Mouse (Mus musculus): ENCODE measurements around the gene Ghr. TPM values are rescaled to one million over a fixed set of nuclear protein-coding genes. Genes with fewer than 3 reads are reported as not detected.

The Ghr gene
- polyA plus RNA-seq, 1 experiment: not detected

GRCm38 (mm10) chr15:3564570-3564969, 18.7 kb downstream of the Ghr start:
- no peak for TF ChIP-seq GATA1 (IDR thresholded peaks at IDR 0.05; ENCODE audit: low read length)

- TF ChIP-seq GATA1 (IDR thresholded peaks at IDR 0.05; ENCODE audit: low read length): no peak
Measured at GRCm38 (mm10) chr15:3563929-3564516, 19.3 kb downstream of the Ghr start.

- TF ChIP-seq GATA1 (IDR thresholded peaks at IDR 0.05; ENCODE audit: low read length): no peak
Measured at GRCm38 (mm10) chr15:3563473-3563872, 19.8 kb downstream of the Ghr start.

GRCm38 (mm10) chr15:3558524-3558923, 24.8 kb downstream of the Ghr start:
- no peak for TF ChIP-seq GATA1 (IDR thresholded peaks at IDR 0.05; ENCODE audit: low read length)

- no peak for TF ChIP-seq GATA1 (IDR thresholded peaks at IDR 0.05; ENCODE audit: low read length)
Measured at GRCm38 (mm10) chr15:3544289-3544688, 39.0 kb downstream of the Ghr start.

GRCm38 (mm10) chr15:3536309-3536900, 46.9 kb downstream of the Ghr start:
- no peak for TF ChIP-seq GATA1 (IDR thresholded peaks at IDR 0.05; ENCODE audit: low read length)

GRCm38 (mm10) chr15:3514027-3514426, 69.3 kb downstream of the Ghr start:
- TF ChIP-seq GATA1 (IDR thresholded peaks at IDR 0.05; ENCODE audit: low read length): no peak

- TF ChIP-seq GATA1 (IDR thresholded peaks at IDR 0.05; ENCODE audit: low read length): no peak
Measured at GRCm38 (mm10) chr15:3512380-3512779, 70.9 kb downstream of the Ghr start.

GRCm38 (mm10) chr15:3511639-3512171, 71.6 kb downstream of the Ghr start:
- TF ChIP-seq GATA1 (IDR thresholded peaks at IDR 0.05; ENCODE audit: low read length): no peak

- TF ChIP-seq GATA1 (IDR thresholded peaks at IDR 0.05; ENCODE audit: low read length): no peak
Measured at GRCm38 (mm10) chr15:3509089-3509488, 74.2 kb downstream of the Ghr start.

GRCm38 (mm10) chr15:3507329-3507728, 76.0 kb downstream of the Ghr start:
- no peak for TF ChIP-seq GATA1 (IDR thresholded peaks at IDR 0.05; ENCODE audit: low read length)

GRCm38 (mm10) chr15:3504700-3505099, 78.6 kb downstream of the Ghr start:
- TF ChIP-seq GATA1 (IDR thresholded peaks at IDR 0.05; ENCODE audit: low read length): no peak

- TF ChIP-seq GATA1 (IDR thresholded peaks at IDR 0.05; ENCODE audit: low read length): no peak
Measured at GRCm38 (mm10) chr15:3501683-3502082, 81.6 kb downstream of the Ghr start.

GRCm38 (mm10) chr15:3499020-3499419, 84.3 kb downstream of the Ghr start:
- no peak for TF ChIP-seq GATA1 (IDR thresholded peaks at IDR 0.05; ENCODE audit: low read length)

GRCm38 (mm10) chr15:3497946-3498580, 85.2 kb downstream of the Ghr start:
- no peak for TF ChIP-seq GATA1 (IDR thresholded peaks at IDR 0.05; ENCODE audit: low read length)

GRCm38 (mm10) chr15:3490868-3491267, 92.4 kb downstream of the Ghr start:
- no peak for TF ChIP-seq GATA1 (IDR thresholded peaks at IDR 0.05; ENCODE audit: low read length)

- no peak for TF ChIP-seq GATA1 (IDR thresholded peaks at IDR 0.05; ENCODE audit: low read length)
Measured at GRCm38 (mm10) chr15:3490011-3490410, 93.3 kb downstream of the Ghr start.
